Mouse (Mus musculus) cortical plate, adult 2 months (tissue): Measurements from ENCODE around the gene Ppara.

Experiments
- CTCF ChIP-seq: fragments of 200-500 bp; IDR thresholded peaks from 2 replicates; pipeline ENCODE4 v1.5.1; 2011; ENCODE audit warnings: mild to moderate bottlenecking, control low read depth, low read length; ENCODE audit not compliant: insufficient read depth; ENCODE audit errors: extremely low read depth
- POLR2A ChIP-seq: fragments of 200-500 bp; IDR thresholded peaks from 2 replicates; pipeline ENCODE4 v1.6.1; 2011; ENCODE audit warnings: mild to moderate bottlenecking, low read length, control low read depth; ENCODE audit not compliant: insufficient read depth; ENCODE audit errors: extremely low read depth

GRCm38 (mm10) chr15:85701128-85701930 is 33.5 kb upstream of the Ppara start:
- TF ChIP-seq CTCF (no peak), POLR2A (no peak)
